Mouse (Mus musculus) hematopoietic stem cell, adult 5-6 weeks (primary cell): ENCODE measurements around the gene 2210011C24Rik. TPM values are rescaled to one million over a fixed set of nuclear protein-coding genes. Genes with fewer than 3 reads are reported as not detected.

Experiments used
- ATAC-seq, 2 experiments: fragments of 125-278 bp in 1 of 2; replicated peaks in 1 of 2; 2 replicates each; pipeline ENCODE4 v1.8.0; 2016 to 2017; ENCODE audit warnings: inconsistent platforms in 2 of 2, mild to moderate bottlenecking in 2 of 2, moderate number of reproducible peaks in 2 of 2, low read depth in 1 of 2, moderate TSS enrichment in 1 of 2; ENCODE audit not compliant: low FRiP score in 2 of 2, poor library complexity in 2 of 2, severe bottlenecking in 2 of 2, insufficient read depth in 1 of 2, low TSS enrichment in 1 of 2
- total RNA-seq: library from RNA; stranded (forward); fragments of 172-1452, 232-1000 nt; gene quantifications from 2 replicates; pipeline ENCODE4 v1.2.3, GENCODE M21; 2017

The 2210011C24Rik gene
- total RNA-seq = not detected in 2 replicates

DNA sequence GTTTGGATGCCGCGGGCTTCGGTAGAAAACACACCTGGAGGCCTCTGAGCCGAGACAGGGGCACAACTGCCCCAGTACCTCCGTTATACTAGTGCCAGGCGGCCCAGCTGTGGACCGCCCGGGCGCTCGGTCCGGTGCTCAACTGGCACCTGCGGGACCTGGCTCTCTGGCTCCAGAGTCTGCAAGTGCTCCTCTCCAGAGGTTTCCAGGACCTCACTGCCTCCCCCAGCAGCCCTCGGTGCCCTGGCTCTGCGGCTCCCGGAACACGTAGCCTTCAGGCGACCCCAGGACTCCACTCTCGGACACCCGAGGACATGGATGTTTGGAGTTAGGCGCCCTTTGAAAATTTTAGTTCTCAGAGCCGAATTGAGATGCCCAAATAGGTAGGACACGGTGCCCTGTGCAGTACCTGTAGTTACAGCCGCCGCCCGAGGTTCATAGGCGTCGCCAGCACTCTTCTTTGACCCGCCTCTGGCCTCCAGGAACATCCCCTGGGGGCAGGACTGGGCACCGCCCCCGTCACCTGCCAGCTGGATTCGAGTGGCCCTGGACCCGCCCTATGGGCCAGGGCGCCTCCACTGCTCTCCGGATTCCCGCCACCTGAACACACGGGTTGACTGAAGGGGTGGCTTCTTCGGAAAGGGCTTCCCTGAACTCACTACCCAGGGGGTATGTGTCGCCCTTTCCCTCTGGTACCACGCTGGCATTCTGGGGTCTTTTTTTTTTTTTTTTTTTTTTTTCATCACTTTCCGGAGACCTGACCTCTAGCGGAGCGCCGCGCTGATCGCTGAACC, at the start of gene 2210011C24Rik:
2210011C24Rik (minus strand) TSS at position 467 of the 794 bp plus-strand sequence.
- ATAC-seq = peak; percentile 21 to 39; a peak in 3 of 4 replicates

DNA sequence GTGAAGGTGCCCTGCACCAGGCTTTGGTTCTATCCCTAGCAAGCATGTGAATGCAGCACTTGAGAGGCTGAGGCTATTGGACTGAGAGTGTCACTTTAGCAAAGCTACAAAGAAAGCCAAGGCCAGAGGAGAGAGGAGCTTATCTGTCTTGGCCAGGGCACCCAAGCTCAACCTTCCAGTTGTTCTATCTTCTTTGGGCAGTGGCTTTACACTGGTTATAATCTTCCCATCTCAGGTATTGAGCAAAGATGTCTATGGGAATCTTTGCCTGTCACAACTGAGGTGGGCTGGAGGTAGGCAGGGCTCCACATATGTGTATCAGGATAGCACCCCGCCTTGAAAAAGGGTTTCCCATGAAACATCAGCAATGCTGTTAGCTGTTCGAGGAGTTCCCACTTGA, 48.3 kb upstream of the 2210011C24Rik start:
- ATAC-seq = no peak

DNA sequence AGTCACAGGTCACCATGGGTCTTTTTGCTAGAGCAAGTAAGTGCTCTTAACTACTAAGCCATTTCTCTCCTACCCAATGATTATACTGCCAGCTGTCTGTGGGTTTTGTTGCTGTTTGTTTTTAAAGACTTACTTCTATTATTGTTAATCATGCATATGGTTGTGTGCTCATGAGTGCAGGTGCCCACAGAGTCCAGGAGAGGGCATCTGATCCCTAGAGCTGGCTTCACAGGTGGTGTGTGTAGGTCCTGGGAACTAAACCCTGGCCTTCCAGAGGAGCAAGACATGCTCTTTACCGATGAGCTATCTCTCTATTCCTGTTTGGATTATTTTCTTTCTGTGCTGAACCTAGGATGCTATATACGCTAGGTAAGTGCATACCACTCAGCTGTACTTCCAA, 47.3 kb upstream of the 2210011C24Rik start:
- no peak for ATAC-seq

DNA sequence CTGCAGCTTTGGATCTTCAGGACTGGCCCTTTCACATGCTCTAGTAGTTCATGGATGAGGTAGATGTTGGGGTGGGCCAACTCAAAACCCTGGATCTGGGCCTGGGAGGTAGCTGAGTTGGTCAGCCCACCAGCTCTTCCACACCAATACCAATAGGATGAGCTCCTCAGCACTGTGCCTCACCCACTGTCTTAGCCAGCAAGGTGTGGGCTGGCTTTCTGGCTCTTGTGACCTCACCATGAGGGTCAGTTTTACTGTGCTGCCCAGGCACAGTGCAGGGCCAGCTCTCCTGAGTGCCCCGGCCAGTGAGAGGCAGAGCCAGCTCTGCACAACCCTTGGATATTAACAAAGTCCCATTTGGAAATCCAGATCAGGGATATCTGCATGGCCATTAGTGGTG, 45.9 kb upstream of the 2210011C24Rik start:
- ATAC-seq = no peak

DNA sequence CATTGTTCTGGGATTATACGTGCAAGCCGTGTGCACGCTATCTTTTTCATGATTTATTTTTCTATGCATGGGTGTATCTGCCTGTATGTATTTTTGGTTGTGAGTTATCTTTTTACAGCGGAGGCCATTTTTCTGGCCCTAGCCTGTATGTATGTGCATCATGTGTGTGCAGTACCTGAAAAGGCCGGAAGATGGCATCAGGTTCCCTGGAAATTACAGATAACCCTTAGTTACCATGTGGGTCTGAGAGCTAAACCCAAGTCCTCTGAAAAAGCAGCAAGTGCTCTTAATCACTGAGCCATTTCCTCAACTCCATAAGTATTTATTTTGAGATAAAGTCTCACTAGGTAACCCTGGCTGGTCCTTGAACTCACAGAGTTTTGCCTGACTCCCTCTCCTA, 41.3 kb upstream of the 2210011C24Rik start:
- ATAC-seq = no peak

DNA sequence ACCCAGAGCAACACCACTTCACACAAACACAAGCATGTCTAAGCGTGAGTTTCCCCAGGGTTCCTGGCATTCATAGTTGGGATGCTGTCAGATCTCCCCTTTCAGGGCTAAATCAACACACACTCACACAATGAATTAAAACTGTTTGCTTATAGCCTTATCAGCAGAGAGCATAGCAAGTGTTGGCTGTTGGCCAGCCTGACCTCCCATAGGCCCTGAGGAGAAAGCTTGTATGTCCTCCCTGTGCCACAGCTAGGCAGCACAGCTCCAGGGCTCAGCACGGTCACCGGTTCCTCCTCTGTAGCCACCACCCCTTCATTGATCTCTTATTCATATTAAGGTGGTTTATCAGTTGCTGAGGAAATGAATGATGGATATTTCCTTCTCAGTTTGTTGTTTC, 40.8 kb upstream of the 2210011C24Rik start:
- peak; percentile 25 to 59; a peak in 1 of 4 replicates for ATAC-seq

DNA sequence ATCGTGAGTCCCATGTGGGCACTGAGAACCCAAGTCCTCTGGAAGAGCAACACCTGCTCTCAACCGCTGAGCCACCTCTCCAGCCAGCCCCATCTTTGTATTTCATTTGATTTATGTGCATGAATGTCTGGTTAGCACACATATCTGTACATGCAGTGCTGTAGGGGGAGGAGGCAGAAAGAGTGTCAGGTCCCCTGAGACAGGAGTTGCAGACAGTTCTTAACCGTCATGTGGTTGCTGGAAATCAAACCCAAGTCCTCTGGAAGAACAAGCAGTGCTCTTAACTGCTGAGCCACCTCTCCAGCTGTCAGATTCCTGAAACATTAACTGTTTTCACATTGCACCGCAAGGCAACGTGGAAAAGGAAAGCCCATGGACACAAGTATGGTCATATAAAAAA, 36.2 kb upstream of the 2210011C24Rik start:
- no peak for ATAC-seq

DNA sequence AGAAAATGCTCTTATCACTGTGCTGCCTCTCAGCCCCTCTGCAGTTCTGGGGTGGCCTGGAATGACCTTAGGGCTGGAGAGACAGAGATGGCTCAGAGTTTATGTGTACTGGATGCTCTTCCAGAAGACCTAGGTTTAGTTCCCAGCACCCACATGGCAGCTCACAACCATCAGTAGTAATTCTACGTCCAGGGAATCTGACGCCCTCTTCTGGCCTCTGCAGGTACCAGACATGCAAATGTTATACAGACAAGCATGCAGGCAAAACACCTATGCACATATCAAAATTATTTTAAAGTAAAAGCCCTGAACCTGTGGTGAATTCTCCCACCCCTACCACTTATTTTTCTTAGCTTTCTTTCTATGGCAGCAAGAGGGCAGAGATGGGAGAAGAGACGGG, 34.5 kb upstream of the 2210011C24Rik start:
- no peak for ATAC-seq

DNA sequence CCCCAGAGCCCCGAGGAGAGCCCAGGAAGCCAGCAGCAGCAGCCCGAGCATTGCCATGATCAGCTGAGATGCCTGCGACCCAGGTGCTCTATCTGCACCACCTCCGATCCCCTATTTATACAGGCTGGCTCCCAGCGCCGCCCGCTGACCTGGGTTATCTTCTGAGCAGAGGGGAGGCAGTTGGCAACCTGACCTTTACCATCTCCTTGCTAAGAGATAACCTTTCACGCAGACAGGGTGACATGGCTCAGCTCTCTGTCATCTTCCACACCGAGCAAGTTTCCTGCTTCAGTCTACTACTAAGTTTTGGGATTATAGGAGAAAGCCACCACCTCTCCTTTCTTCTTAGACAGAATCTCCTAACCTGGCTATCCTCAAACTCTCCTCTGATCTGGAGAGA, 32.9 kb upstream of the 2210011C24Rik start, which contains the start of gene Rln3:
Rln3 (minus strand) TSS at position 101 of the 400 bp plus-strand sequence.
- no peak for ATAC-seq

DNA sequence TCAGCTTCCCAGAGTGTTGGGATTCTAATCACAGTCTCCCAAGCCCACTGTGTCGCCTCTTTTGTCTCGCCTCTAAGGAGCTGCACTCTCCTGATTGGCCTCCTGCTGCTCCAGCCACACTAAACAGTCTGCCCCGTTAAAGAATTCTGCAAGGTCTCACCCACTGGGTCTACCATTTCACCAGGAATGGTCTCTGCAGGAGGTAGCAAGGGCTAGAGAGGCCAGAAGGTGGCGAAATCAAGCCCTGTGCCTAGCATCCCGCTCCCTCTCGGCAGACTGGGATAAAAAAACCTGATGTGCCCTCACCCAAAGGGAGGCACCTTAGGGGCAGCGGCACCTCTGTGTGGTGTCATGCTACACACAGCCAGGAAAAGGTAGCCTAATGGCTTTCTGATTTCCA, 32.1 kb upstream of the 2210011C24Rik start:
- ATAC-seq = no peak

DNA sequence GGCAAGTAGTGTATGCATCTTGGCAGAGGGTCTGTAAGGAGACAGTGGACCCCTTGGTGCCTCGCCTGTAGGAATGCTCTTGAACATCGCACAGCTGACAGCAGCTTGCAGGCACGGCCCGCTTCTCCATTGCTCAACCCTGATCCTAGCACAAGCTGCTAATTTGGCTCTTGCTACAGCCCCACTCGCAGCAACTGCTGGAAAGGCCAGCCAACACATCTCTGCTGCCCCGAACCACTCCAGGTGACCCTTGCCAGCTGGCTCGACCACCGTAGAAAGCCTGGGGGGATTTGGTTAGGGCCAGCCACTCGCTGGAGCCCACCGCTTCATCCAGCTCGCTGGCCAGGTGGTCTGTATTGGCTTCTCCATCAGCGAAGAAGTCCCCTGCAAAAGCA, 31.0 kb upstream of the 2210011C24Rik start:
- 0 out of 4 replicates have a peak, but pooled peaks of 1 of the 2 experiments have one; percentile 5 for ATAC-seq

DNA sequence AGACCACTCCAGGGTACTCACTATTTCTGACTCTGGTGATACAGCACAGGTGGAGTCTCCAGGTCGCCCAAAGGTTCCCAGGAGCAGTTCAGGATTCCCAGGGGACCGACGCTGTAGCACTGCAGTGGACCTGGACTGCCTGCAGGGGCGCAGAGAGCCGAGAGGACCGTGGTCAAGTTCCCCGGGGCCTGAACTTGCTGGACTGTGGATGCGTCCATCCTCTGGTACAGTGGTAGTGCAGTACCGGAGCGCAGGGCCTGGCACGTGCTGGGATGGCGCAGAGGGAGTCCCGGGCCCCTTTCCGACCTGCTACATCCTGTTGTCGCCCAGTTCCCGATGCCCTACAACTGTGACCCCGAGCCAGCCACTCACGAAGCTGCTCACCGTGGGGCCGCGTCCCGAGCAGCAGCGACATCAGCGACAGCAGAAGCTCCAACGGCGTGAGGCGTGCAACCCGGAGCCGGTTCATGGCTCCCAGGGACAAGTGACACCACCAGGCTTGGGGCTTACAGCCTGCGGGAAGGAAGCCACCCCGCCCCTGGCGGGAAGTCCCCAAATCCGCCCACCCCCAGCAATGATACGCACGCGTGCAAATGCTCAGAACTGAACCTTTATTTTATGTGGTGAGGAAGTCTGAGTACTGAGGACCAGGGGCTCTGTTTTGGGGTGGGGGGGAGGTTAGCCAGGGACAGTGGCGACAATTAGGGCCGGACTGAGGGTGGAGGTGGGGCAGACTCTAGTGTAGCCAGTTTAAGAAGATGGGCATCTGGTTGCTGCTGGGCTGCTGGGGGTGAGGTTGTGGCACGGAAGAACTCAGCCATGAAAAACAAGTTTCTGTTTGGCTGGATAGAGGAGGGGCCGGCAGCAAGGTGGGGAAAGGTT, 30.3 kb upstream of the 2210011C24Rik start, which contains the start of gene Il27ra:
Il27ra (minus strand) TSS at position 524 of the 882 bp plus-strand sequence.
- peak; percentile 67 to 71 for ATAC-seq

DNA sequence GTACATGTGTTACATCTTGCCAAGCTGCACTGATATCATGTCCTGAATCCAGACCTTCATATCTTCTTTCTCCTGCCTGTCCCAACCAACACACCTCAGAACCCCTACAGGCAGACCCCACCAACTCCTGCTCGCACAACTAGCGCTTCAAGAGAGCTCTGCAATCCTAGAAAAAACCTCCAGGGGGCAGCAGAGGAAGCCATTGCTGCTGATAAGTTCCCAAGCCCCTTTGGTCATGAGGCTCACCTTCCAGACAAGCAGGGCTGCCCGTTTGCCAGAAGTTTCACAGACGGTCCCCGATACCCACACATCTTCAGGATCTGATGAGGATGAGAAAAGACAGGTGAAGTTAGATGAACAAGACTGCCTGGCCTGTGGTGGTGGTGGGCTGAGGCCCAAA, 27.1 kb upstream of the 2210011C24Rik start:
- peak; percentile 47 to 56; a peak in 3 of 4 replicates for ATAC-seq

DNA sequence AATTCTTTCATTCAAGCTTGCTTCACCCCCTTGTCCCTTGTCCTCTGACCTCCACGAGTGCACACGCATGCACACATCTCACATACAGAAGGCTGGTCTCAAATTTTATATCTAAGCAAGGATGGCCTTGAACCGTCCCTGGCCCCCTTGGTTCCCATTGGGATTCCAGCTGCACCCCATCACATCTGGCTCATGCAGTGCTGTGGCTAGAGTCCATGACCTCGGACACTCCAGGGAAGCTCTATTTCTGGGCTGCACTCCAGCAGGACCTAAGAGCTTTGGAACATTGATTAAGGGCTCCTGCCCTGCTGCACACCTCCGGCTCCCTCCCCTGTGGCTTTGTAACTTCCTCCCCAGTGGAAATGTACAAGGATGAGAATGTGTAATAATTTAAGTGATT, 26.0 kb upstream of the 2210011C24Rik start:
- ATAC-seq = no peak

DNA sequence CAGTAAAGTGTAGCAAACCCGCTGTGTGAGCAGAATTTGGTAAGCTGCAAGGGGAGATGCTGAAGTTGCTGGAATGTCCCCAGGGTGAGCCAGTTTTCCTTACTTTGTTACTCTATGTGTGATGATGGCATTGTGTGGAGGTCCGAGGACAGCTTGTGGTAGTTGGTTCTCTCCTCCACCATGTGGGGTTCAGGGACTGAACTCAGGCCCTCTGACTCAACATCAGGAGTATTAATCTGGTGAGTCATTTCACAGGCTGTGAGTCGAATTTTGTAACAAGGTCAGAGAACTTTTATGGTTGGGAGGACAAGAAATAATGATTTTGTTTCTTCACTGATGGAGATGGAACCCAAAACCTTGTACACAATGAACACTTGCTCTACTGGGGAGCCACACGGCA, 20.8 kb upstream of the 2210011C24Rik start:
- ATAC-seq = no peak

DNA sequence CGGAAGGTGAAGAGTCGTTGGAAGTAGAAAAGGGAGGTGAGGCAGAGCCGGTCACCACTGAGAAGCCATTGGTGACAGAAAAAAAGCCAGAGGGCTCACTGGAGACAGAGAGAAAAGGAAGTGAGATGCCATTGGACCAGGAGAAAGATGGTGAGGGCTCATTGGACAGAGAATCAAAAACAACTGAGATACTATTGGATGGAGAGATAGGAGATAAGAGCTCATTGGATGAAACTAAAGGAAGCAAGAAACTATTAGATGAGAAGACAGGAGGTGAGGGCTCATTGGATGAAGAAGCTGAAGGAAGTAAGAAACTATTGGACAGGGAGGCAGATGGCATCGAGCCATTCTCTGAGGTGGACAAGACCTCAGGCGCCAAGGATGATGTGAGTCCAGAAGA, 17.3 kb upstream of the 2210011C24Rik start:
- no peak for ATAC-seq

DNA sequence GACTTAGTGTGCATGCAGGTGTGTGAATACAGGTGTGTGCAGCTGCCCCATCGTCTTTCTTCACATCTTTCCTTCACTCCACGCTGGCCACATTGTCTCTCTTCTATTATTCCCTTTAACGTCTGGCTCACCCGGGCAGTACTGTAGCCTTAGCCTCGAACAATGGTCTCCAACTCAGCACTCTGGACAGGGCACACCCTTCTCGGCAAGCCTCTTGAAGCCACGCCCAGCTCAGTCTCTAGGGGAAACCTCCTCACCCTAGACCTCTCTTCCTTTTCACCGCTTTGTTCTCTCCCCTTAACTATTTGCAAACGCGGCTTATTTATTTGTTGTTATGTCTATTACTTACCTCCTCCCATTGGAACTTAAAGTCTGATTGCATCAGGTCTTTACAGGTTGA, 15.5 kb upstream of the 2210011C24Rik start:
- peak; percentile 29 to 54; a peak in 3 of 4 replicates for ATAC-seq

DNA sequence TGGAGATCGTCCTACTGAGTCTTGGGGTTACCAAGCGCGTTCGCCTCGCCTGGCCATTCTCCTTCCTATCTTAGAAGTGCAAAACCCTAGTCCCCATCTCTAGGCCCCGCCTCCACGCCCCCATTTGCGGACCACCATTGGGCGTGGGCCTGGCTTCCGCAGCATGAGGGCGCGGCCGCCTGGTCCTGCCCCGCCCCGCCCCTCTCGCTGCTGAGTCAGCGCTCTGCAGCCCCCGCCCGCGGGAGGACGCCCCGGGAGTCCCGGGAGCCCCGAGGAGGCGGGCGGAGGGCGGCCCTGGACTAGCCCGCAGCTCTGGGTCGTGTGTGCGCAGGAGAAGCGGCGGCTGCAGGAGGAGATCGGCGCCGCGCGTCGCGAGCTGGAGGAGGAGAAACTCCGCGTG, 13.9 kb upstream of the 2210011C24Rik start:
- ATAC-seq = peak; percentile 28 to 44; a peak in 3 of 4 replicates
